In the genomic region with DNA sequence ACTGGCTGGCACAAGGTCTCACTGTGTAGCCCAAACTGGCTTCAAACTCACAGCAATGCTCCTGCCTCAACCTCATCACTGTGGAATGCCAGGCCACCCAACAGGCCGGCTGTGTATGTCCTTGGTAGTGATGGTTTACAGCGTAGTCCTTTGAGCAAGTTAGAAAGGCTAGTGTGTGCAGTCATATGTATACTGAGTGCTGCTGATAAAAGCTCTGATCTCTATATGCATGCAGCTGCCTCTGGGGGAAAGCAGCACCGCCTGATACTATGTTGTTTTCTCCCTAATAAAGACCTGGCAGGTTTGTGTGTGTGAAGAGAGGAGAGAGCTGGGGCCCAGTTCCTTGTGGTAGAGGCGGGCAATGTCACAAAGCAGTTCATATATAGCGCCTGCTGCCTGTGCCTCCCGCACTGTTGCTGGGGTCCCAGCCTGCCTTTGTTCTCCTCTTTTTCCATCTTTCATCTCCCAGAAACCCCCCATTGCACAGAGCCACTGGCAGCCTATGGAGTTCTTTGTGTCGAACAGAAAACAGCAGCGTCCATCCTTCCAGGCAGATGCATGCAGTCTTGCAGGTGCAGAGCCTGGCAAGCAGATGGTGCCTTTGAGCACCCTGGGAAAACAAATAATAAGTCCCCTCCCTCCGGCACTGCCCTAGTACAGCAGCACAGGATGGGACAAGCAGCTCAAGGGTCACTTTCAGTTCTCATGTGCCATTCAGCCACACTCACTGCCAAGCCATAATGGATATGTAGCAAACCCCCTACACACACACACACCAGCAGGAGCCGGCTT, we compare ENCODE assay signal across 8 mouse cellular contexts.
DNase-seq lines count a peak whose midpoint lies in the region; ATAC-seq and TF ChIP-seq lines count a peak whose summit lies in the region.

No protein-coding gene starts in this region.

- 39% methylated on average over 10 of the region's 10 CpGs for WGBS in cerebellum, adult 2 months
- WGBS in intestine, embryonic 16.5 days: 36% methylated on average over 10 of the region's 10 CpGs
- 58% methylated on average over 10 of the region's 10 CpGs for WGBS in midbrain, embryonic 10.5 days

- no peaks in the 10 kb centered on the region for H3K9me3 ChIP-seq in intestine, embryonic 16.5 days (ENCODE audit: control insufficient read depth, low read length)
- H3K9me3 ChIP-seq in midbrain, embryonic 10.5 days (replicated peaks): no peaks in the 10 kb centered on the region

- intact Hi-C loops in gastrocnemius, postnatal 36 days (cut with DNase I): loop anchor here (5.0 to 10.0 kb wide), 2 partner anchors 94 to 207 kb away; partner anchors contain the start of gene Gsk3b

- peak; percentile 38; the same call in 1 of the 2 replicates for TF ChIP-seq CTCF in cerebellum, adult 2 months (IDR thresholded peaks at IDR 0.05; ENCODE audit: borderline replicate concordance, insufficient read depth, low read depth, low read length)

- peaks cover 2% of the 10 kb centered on the region; the same call in 1 of the 2 replicates for H3K4me1 ChIP-seq in cerebellum, adult 2 months (ENCODE audit: control insufficient read depth, insufficient read depth, low read length)
- H3K4me1 ChIP-seq in intestine, embryonic 16.5 days (ENCODE audit: control insufficient read depth, insufficient read depth, low read length): peaks cover 11% of the 10 kb centered on the region; the same call in 1 of the 2 replicates
- peaks cover 49% of the 10 kb centered on the region for H3K4me1 ChIP-seq in midbrain, embryonic 10.5 days

- H3K4me2 ChIP-seq in intestine, embryonic 16.5 days (ENCODE audit: low read depth, low read length): no peak overlapping the region

- peak; percentile 84 for ATAC-seq in intestine, embryonic 16.5 days
- no peak for ATAC-seq in inflammation-experienced regulatory T-cells, adult 6 months

- no peaks in the 10 kb centered on the region for H3K27me3 ChIP-seq in cerebellum, adult 2 months (ENCODE audit: control insufficient read depth, insufficient read depth, low read length)
- H3K27me3 ChIP-seq in intestine, embryonic 16.5 days (replicated peaks; ENCODE audit: control insufficient read depth, insufficient read depth, low read length): no peaks in the 10 kb centered on the region
- H3K27me3 ChIP-seq in midbrain, embryonic 10.5 days (ENCODE audit: low read depth, poor library complexity, severe bottlenecking): no peaks in the 10 kb centered on the region

- peak; percentile 23 to 30 for DNase-seq in cerebellum, adult 2 months
- DNase-seq in cerebellum, adult 8-10 months: no peak
- peak; percentile 71 for DNase-seq in embryo, embryonic 10.5 days (ENCODE audit: low spot score)
- DNase-seq in midbrain, embryonic 10.5 days (ENCODE audit: low spot score): peak; percentile 57
- no peak for DNase-seq in gastrocnemius, postnatal 36 days
- no peak for DNase-seq in gastrocnemius, adult 18-20 months (ENCODE audit: low spot score)

- no peak overlapping the region for H3K4me3 ChIP-seq in cerebellum, adult 2 months (replicated peaks; ENCODE audit: insufficient read depth, low read depth, low read length)
- no peak overlapping the region for H3K4me3 ChIP-seq in intestine, embryonic 16.5 days (ENCODE audit: low read length)
- H3K4me3 ChIP-seq in midbrain, embryonic 10.5 days: no peak overlapping the region

- H3K27ac ChIP-seq in cerebellum, adult 2 months (ENCODE audit: insufficient read depth, low read length): no peak overlapping the region
- H3K27ac ChIP-seq in intestine, embryonic 16.5 days (ENCODE audit: low read length): peak overlapping the region; percentile 49; the same call in 1 of the 2 replicates
- H3K27ac ChIP-seq in midbrain, embryonic 10.5 days (replicated peaks): peak overlapping the region; percentile 86

- TF ChIP-seq POLR2A in cerebellum, adult 2 months (IDR thresholded peaks at IDR 0.05; ENCODE audit: borderline replicate concordance, insufficient read depth, low read length): no peak

- no peaks in the 10 kb centered on the region for H3K36me3 ChIP-seq in intestine, embryonic 16.5 days (ENCODE audit: control insufficient read depth, insufficient read depth, low read length)
- no peaks in the 10 kb centered on the region for H3K36me3 ChIP-seq in midbrain, embryonic 10.5 days

- no peak overlapping the region for H3K9ac ChIP-seq in intestine, embryonic 16.5 days (ENCODE audit: low read depth, low read length)

Comparison
In these comparisons a context has a peak if more than half of its experiments do, and no peak if none do; other contexts are left out.
1. DNase-seq: peak in cerebellum, adult 2 months (2 of 2), embryo, embryonic 10.5 days (single experiment) and midbrain, embryonic 10.5 days (single experiment); none in cerebellum, adult 8-10 months (single experiment), gastrocnemius, postnatal 36 days (0 of 2) and gastrocnemius, adult 18-20 months (single experiment).